Mouse (Mus musculus): ENCODE results near the gene Top3a. TPM values are rescaled to one million over a fixed set of nuclear protein-coding genes. Genes with fewer than 3 reads are reported as not detected.

Top3a gene
- polyA plus RNA-seq, 1 experiment from 2014 or later, result 5.9 TPM

GRCm38 (mm10) chr11:60800892-60801291 lies 23.7 kb upstream of the Top3a start:
- no peak overlapping the region for H3K9ac ChIP-seq
- no peak overlapping the region for H3K4me3 ChIP-seq (replicated peaks)
- H3K4me1 ChIP-seq (replicated peaks), result peaks cover 5% of the 10 kb centered on the region
- 52% methylated on average over 1 of the region's 1 CpGs for WGBS (ENCODE audit: insufficient replicate concordance)
- H3K27me3 ChIP-seq, result no peaks in the 10 kb centered on the region
- peaks cover 59% of the 10 kb centered on the region for H3K36me3 ChIP-seq (replicated peaks)
- H3K9me3 ChIP-seq (replicated peaks), result no peaks in the 10 kb centered on the region
- ATAC-seq (ENCODE audit: insufficient read depth), result no peak
- no peak overlapping the region for H3K27ac ChIP-seq (replicated peaks)
- H3K4me2 ChIP-seq, result no peak overlapping the region

GRCm38 (mm10) chr11:60799977-60800376 lies 22.8 kb upstream of the Top3a start:
- Histone ChIP-seq H3K9ac (no peak overlapping the region), H3K4me1 (replicated peaks) (peaks cover 5% of the 10 kb centered on the region), H3K27me3 (no peaks in the 10 kb centered on the region), H3K36me3 (replicated peaks) (peaks cover 61% of the 10 kb centered on the region), H3K4me3 (replicated peaks) (no peak overlapping the region), H3K9me3 (replicated peaks) (no peaks in the 10 kb centered on the region), H3K4me2 (no peak overlapping the region), H3K27ac (replicated peaks) (no peak overlapping the region)
- 73% methylated on average over 4 of the region's 4 CpGs for WGBS (ENCODE audit: insufficient replicate concordance)
- no peak for ATAC-seq (ENCODE audit: insufficient read depth)

- no peak overlapping the region for H3K27ac ChIP-seq (replicated peaks)
- ATAC-seq (ENCODE audit: insufficient read depth), result no peak
- no peaks in the 10 kb centered on the region for H3K4me1 ChIP-seq (replicated peaks)
- no peak overlapping the region for H3K4me2 ChIP-seq
- H3K4me3 ChIP-seq (replicated peaks), result no peak overlapping the region
- no peaks in the 10 kb centered on the region for H3K9me3 ChIP-seq (replicated peaks)
- H3K9ac ChIP-seq, result no peak overlapping the region
- peaks cover 78% of the 10 kb centered on the region for H3K36me3 ChIP-seq (replicated peaks)
- no peaks in the 10 kb centered on the region for H3K27me3 ChIP-seq
- WGBS (ENCODE audit: insufficient replicate concordance), result 77% methylated on average over 11 of the region's 11 CpGs
Measured at GRCm38 (mm10) chr11:60796342-60796741, 19.2 kb upstream of the Top3a start.

GRCm38 (mm10) chr11:60790472-60790871 lies 13.3 kb upstream of the Top3a start:
- H3K36me3 ChIP-seq (replicated peaks), result peaks cover 85% of the 10 kb centered on the region
- 0 out of 2 replicates have a peak, but pooled peaks cover 7% of the 10 kb centered on the region for H3K4me1 ChIP-seq (replicated peaks)
- no peak for ATAC-seq (ENCODE audit: insufficient read depth)
- no peak overlapping the region for H3K27ac ChIP-seq (replicated peaks)
- H3K9me3 ChIP-seq (replicated peaks), result no peaks in the 10 kb centered on the region
- H3K27me3 ChIP-seq, result no peaks in the 10 kb centered on the region
- H3K4me3 ChIP-seq (replicated peaks), result no peak overlapping the region
- H3K9ac ChIP-seq, result no peak overlapping the region
- 77% methylated on average over 2 of the region's 2 CpGs for WGBS (ENCODE audit: insufficient replicate concordance)
- H3K4me2 ChIP-seq, result no peak overlapping the region

- peaks cover 22% of the 10 kb centered on the region for H3K4me1 ChIP-seq (replicated peaks)
- H3K4me3 ChIP-seq (replicated peaks), result no peak overlapping the region
- ATAC-seq (ENCODE audit: insufficient read depth), result no peak
- H3K27ac ChIP-seq (replicated peaks), result no peak overlapping the region
- no peak overlapping the region for H3K4me2 ChIP-seq
- no peaks in the 10 kb centered on the region for H3K27me3 ChIP-seq
- peaks cover 85% of the 10 kb centered on the region for H3K36me3 ChIP-seq (replicated peaks)
- H3K9me3 ChIP-seq (replicated peaks), result no peaks in the 10 kb centered on the region
- H3K9ac ChIP-seq, result no peak overlapping the region
- WGBS (ENCODE audit: insufficient replicate concordance), result 45% methylated on average over 1 of the region's 1 CpGs
Measured at GRCm38 (mm10) chr11:60787595-60787994, 10.4 kb upstream of the Top3a start.

GRCm38 (mm10) chr11:60784179-60784922 lies 7.2 kb upstream of the Top3a start:
- 61% methylated on average over 8 of the region's 8 CpGs for WGBS (ENCODE audit: insufficient replicate concordance)
- ATAC-seq (ENCODE audit: insufficient read depth), result no peak
- Histone ChIP-seq H3K4me3 (replicated peaks) (no peak overlapping the region), H3K9ac (no peak overlapping the region), H3K4me2 (no peak overlapping the region), H3K27ac (replicated peaks) (no peak overlapping the region), H3K9me3 (replicated peaks) (no peaks in the 10 kb centered on the region), H3K36me3 (replicated peaks) (peaks cover 77% of the 10 kb centered on the region), H3K27me3 (no peaks in the 10 kb centered on the region), H3K4me1 (replicated peaks) (peaks cover 54% of the 10 kb centered on the region)

GRCm38 (mm10) chr11:60779673-60780189 lies 2.6 kb upstream of the Top3a start:
- Histone ChIP-seq H3K27ac (replicated peaks) (no peak overlapping the region), H3K9me3 (replicated peaks) (no peaks in the 10 kb centered on the region), H3K4me3 (replicated peaks) (peak overlapping the region; percentile 36), H3K4me2 (peak overlapping the region; percentile 84), H3K9ac (peak overlapping the region; percentile 26; the same call in 1 of the 2 replicates), H3K4me1 (replicated peaks) (peaks cover 80% of the 10 kb centered on the region), H3K27me3 (no peaks in the 10 kb centered on the region), H3K36me3 (replicated peaks) (peaks cover 44% of the 10 kb centered on the region)
- 77% methylated on average over 10 of the region's 10 CpGs for WGBS (ENCODE audit: insufficient replicate concordance)
- ATAC-seq (ENCODE audit: insufficient read depth), result no peak

- Histone ChIP-seq H3K9ac (peak overlapping the region; percentile 74), H3K4me2 (peak overlapping the region; percentile 84)
Measured at GRCm38 (mm10) chr11:60777801-60778370, 721 bp upstream of the Top3a start.

GRCm38 (mm10) chr11:60776107-60776828 lies 897 bp downstream of the Top3a start:
- peak; percentile 2; the same call in 1 of the 2 replicates for ATAC-seq (ENCODE audit: insufficient read depth)
- H3K4me2 ChIP-seq, result peak overlapping the region; percentile 84
- peak overlapping the region; percentile 85 for H3K27ac ChIP-seq (replicated peaks)
- WGBS (ENCODE audit: insufficient replicate concordance), result 3% methylated on average over 17 of the region's 17 CpGs
- H3K27me3 ChIP-seq, result no peaks in the 10 kb centered on the region
- H3K4me1 ChIP-seq (replicated peaks), result peaks cover 63% of the 10 kb centered on the region
- H3K9ac ChIP-seq, result peak overlapping the region; percentile 74
- peak overlapping the region; percentile 72 for H3K4me3 ChIP-seq (replicated peaks)
- peaks cover 24% of the 10 kb centered on the region for H3K36me3 ChIP-seq (replicated peaks)
- no peaks in the 10 kb centered on the region for H3K9me3 ChIP-seq (replicated peaks)

More at GRCm38 (mm10) chr11:60777801-60778370, 721 bp upstream of the Top3a start:
- Histone ChIP-seq H3K36me3 (replicated peaks) (peaks cover 30% of the 10 kb centered on the region), H3K27ac (replicated peaks) (peak overlapping the region; percentile 85), H3K9me3 (replicated peaks) (no peaks in the 10 kb centered on the region), H3K4me1 (replicated peaks) (peaks cover 78% of the 10 kb centered on the region), H3K27me3 (no peaks in the 10 kb centered on the region), H3K4me3 (replicated peaks) (peak overlapping the region; percentile 72)
- 20% methylated on average over 16 of the region's 16 CpGs for WGBS (ENCODE audit: insufficient replicate concordance)
- no peak for ATAC-seq (ENCODE audit: insufficient read depth)

GRCm38 (mm10) chr11:60775578-60775977 lies 1.6 kb downstream of the Top3a start:
- peak overlapping the region; percentile 85 for H3K27ac ChIP-seq (replicated peaks)
- H3K36me3 ChIP-seq (replicated peaks), result peaks cover 23% of the 10 kb centered on the region
- peaks cover 56% of the 10 kb centered on the region for H3K4me1 ChIP-seq (replicated peaks)
- no peak for ATAC-seq (ENCODE audit: insufficient read depth)
- peak overlapping the region; percentile 74 for H3K9ac ChIP-seq
- H3K9me3 ChIP-seq (replicated peaks), result no peaks in the 10 kb centered on the region
- peak overlapping the region; percentile 84 for H3K4me2 ChIP-seq
- H3K27me3 ChIP-seq, result no peaks in the 10 kb centered on the region
- 27% methylated on average over 6 of the region's 6 CpGs for WGBS (ENCODE audit: insufficient replicate concordance)
- peak overlapping the region; percentile 72 for H3K4me3 ChIP-seq (replicated peaks)

GRCm38 (mm10) chr11:60774841-60775240 lies 2.3 kb downstream of the Top3a start:
- peaks cover 49% of the 10 kb centered on the region for H3K4me1 ChIP-seq (replicated peaks)
- H3K27ac ChIP-seq (replicated peaks), result 0 out of 2 replicates have a peak overlapping the region, but pooled peaks have one; percentile 85
- WGBS (ENCODE audit: insufficient replicate concordance), result 20% methylated on average over 1 of the region's 1 CpGs
- no peak overlapping the region for H3K9ac ChIP-seq
- H3K27me3 ChIP-seq, result no peaks in the 10 kb centered on the region
- peak overlapping the region; percentile 84 for H3K4me2 ChIP-seq
- no peaks in the 10 kb centered on the region for H3K9me3 ChIP-seq (replicated peaks)
- H3K36me3 ChIP-seq (replicated peaks), result peaks cover 16% of the 10 kb centered on the region
- no peak overlapping the region for H3K4me3 ChIP-seq (replicated peaks)
- ATAC-seq (ENCODE audit: insufficient read depth), result no peak
